Comparison of ENCODE assay signal across 10 mouse cellular contexts in the genomic region with DNA sequence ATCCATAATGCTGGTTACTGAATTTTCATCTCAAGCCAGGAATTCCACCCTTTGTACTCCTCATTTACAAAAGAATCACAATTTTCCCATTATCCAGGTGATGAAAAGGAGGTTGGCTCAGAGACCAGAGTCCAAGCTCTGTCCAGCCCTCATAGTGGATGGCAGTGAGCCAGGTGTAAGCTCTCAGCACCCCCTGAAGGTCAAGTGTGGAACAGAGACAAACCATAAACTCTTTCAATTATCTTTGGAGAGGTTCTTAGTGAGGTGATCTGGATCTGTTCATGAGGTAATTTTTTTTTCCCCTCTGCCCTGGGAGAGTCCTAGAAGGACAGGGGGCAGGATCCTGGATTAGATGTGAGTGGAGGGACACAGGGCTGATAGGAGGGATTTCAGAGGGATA. TPM values are rescaled to one million over a fixed set of nuclear protein-coding genes. Genes with fewer than 3 reads are reported as not detected.
A peak's percentile ranks its signal among the peaks of the same experiment; 100 is the strongest.
DNase-seq lines count a peak whose midpoint lies in the region; ATAC-seq and TF ChIP-seq lines count a peak whose summit lies in the region.
"Had no signal": no experiment of that assay in that cellular context is flagged by ENCODE, and none has a peak within 500 bp of the region (broad histone marks: within the 10 kb centered on the region; RNA-seq: fewer than 3 reads in every experiment).

No protein-coding gene starts in this region.

- H3K36me3 ChIP-seq in forebrain, postnatal 0 days (ENCODE audit: insufficient read depth), result peaks cover 12% of the 10 kb centered on the region
- peaks cover 7% of the 10 kb centered on the region; the same call in 1 of the 2 replicates for H3K36me3 ChIP-seq in forebrain, embryonic 14.5 days (ENCODE audit: control insufficient read depth, insufficient read depth, low read length)
- H3K36me3 ChIP-seq in lung, embryonic 14.5 days (ENCODE audit: insufficient read depth), result peaks cover 12% of the 10 kb centered on the region

- no peak overlapping the region for H3K9ac ChIP-seq in forebrain, postnatal 0 days
- no peak overlapping the region for H3K9ac ChIP-seq in forebrain, embryonic 14.5 days (ENCODE audit: low read length)
- H3K9ac ChIP-seq in lung, embryonic 14.5 days, result no peak overlapping the region; the same call in 1 of the 2 replicates
- H3K9ac ChIP-seq: neural tube, embryonic 13.5 days had no signal

- no peak overlapping the region for H3K4me3 ChIP-seq in forebrain, postnatal 0 days (ENCODE audit: low read depth, low read length)
- no peak overlapping the region for H3K4me3 ChIP-seq in forebrain, embryonic 14.5 days (ENCODE audit: low read depth, low read length)
- H3K4me3 ChIP-seq in lung, embryonic 14.5 days (ENCODE audit: low read depth, low read length), result no peak overlapping the region
- no peak overlapping the region for H3K4me3 ChIP-seq in embryonic fibroblast, embryonic 13.5 days (ENCODE audit: insufficient read depth, low read length)
- H3K4me3 ChIP-seq: neural tube, embryonic 13.5 days had no signal

- no peak overlapping the region for H3K27ac ChIP-seq in forebrain, postnatal 0 days (ENCODE audit: low read depth, low read length)
- H3K27ac ChIP-seq in forebrain, embryonic 14.5 days (ENCODE audit: low read depth, low read length), result no peak overlapping the region
- H3K27ac ChIP-seq in lung, embryonic 14.5 days (ENCODE audit: low read depth), result no peak overlapping the region
- H3K27ac ChIP-seq in embryonic fibroblast, embryonic 13.5 days (ENCODE audit: insufficient read depth, low read length), result no peak overlapping the region
- H3K27ac ChIP-seq: macrophage; neural tube, embryonic 13.5 days had no signal

- H3K4me2 ChIP-seq in forebrain, postnatal 0 days (ENCODE audit: low read depth), result no peak overlapping the region
- no peak overlapping the region for H3K4me2 ChIP-seq in forebrain, embryonic 14.5 days (ENCODE audit: low read length)
- no peak overlapping the region for H3K4me2 ChIP-seq in lung, embryonic 14.5 days
- H3K4me2 ChIP-seq: neural tube, embryonic 13.5 days had no signal

- ATAC-seq in forebrain, postnatal 0 days, result no peak
- no peak for ATAC-seq in forebrain, embryonic 14.5 days
- ATAC-seq in lung, embryonic 14.5 days (ENCODE audit: insufficient read depth), result no peak

- peak; percentile 28 for TF ChIP-seq CTCF in forebrain, postnatal 0 days (IDR thresholded peaks at IDR 0.05; ENCODE audit: low read depth)
- TF ChIP-seq CTCF in lung, embryonic 14.5 days (IDR thresholded peaks at IDR 0.05; ENCODE audit: low read depth), result peak; percentile 62
- peak; percentile 22; the same call in 1 of the 2 replicates for TF ChIP-seq CTCF in embryonic fibroblast, embryonic 13.5 days (IDR thresholded peaks at IDR 0.05; ENCODE audit: borderline replicate concordance, insufficient read depth, low read length)

- H3K9me3 ChIP-seq in forebrain, postnatal 0 days (ENCODE audit: low read length), result no peaks in the 10 kb centered on the region
- no peaks in the 10 kb centered on the region for H3K9me3 ChIP-seq in forebrain, embryonic 14.5 days (replicated peaks; ENCODE audit: control insufficient read depth, low read length)
- H3K9me3 ChIP-seq in lung, embryonic 14.5 days (ENCODE audit: low read depth, low read length), result no peaks in the 10 kb centered on the region
- H3K9me3 ChIP-seq: neural tube, embryonic 13.5 days had no signal

- DNase-seq in forebrain, postnatal 0 days, result peak; percentile 7
- no peak for DNase-seq in forebrain, embryonic 14.5 days (ENCODE audit: low spot score)
- peak; percentile 62 for DNase-seq in lung, embryonic 14.5 days
- DNase-seq in lung, postnatal 25 days (ENCODE audit: low spot score), result no peak
- DNase-seq in retina, postnatal 1 day, result peak; percentile 46
- DNase-seq in urinary bladder, postnatal 10 days (ENCODE audit: low spot score), result no peak
- no peak for DNase-seq in T-cell, adult 2 months (ENCODE audit: low spot score)

- TF ChIP-seq POLR2A in embryonic fibroblast, embryonic 13.5 days (IDR thresholded peaks at IDR 0.05; ENCODE audit: low read depth, low read length), result no peak

- no peaks in the 10 kb centered on the region for H3K4me1 ChIP-seq in forebrain, postnatal 0 days (ENCODE audit: insufficient read depth)
- H3K4me1 ChIP-seq in forebrain, embryonic 14.5 days (ENCODE audit: control insufficient read depth, insufficient read depth, low read length), result no peaks in the 10 kb centered on the region
- H3K4me1 ChIP-seq in lung, embryonic 14.5 days (ENCODE audit: insufficient read depth), result no peaks in the 10 kb centered on the region
- H3K4me1 ChIP-seq in embryonic fibroblast, embryonic 13.5 days (ENCODE audit: control insufficient read depth, insufficient read depth, low read length), result no peaks in the 10 kb centered on the region

- no peaks in the 10 kb centered on the region for H3K27me3 ChIP-seq in forebrain, postnatal 0 days (ENCODE audit: insufficient read depth, low read length)
- no peaks in the 10 kb centered on the region for H3K27me3 ChIP-seq in forebrain, embryonic 14.5 days (replicated peaks; ENCODE audit: control insufficient read depth, insufficient read depth, low read length)
- no peaks in the 10 kb centered on the region for H3K27me3 ChIP-seq in lung, embryonic 14.5 days (ENCODE audit: insufficient read depth, low read length)
- H3K27me3 ChIP-seq: neural tube, embryonic 13.5 days had no signal

RNA-seq across cellular contexts. Expression of gene Mrpl4, which starts 1.7 kb away (rescaled TPM):
- total RNA-seq in forebrain, postnatal 0 days (2014; rRNA removed), result 59.9 and 77.8 TPM in 2 replicates
- 101 and 111 TPM in 2 replicates for polyA plus RNA-seq in forebrain, postnatal 0 days (2015; fragmentation: Nextera tagmentation; extraction: Ambion mirVana)
- 118 and 129 TPM in 2 replicates for polyA plus RNA-seq in forebrain, embryonic 14.5 days (2014; fragmentation: Nextera tagmentation; extraction: Ambion mirVana)
- polyA plus RNA-seq in lung, embryonic 14.5 days (2014; fragmentation: Nextera tagmentation; extraction: Ambion mirVana), result 156 and 166 TPM in 2 replicates
- 43.7 and 43.9 TPM in 2 replicates for polyA plus RNA-seq in embryonic fibroblast, embryonic 13.5 days (2011; ENCODE audit: insufficient read length, low read depth, missing spikeins)

RNA-seq across cellular contexts. Expression of gene Icam1, which starts 15.0 kb away (rescaled TPM):
- total RNA-seq in forebrain, postnatal 0 days (2014; rRNA removed), result 3.2 and 3.7 TPM in 2 replicates
- 3.1 and 3.6 TPM in 2 replicates for polyA plus RNA-seq in forebrain, postnatal 0 days (2015; fragmentation: Nextera tagmentation; extraction: Ambion mirVana)
- polyA plus RNA-seq in forebrain, embryonic 14.5 days (2014; fragmentation: Nextera tagmentation; extraction: Ambion mirVana), result 2.6 and 3.5 TPM in 2 replicates
- polyA plus RNA-seq in lung, embryonic 14.5 days (2014; fragmentation: Nextera tagmentation; extraction: Ambion mirVana), result 33.6 and 41.5 TPM in 2 replicates
- 15.4 and 18.9 TPM in 2 replicates for polyA plus RNA-seq in embryonic fibroblast, embryonic 13.5 days (2011; ENCODE audit: insufficient read length, low read depth, missing spikeins)

RNA-seq across cellular contexts. Expression of gene S1pr2, which starts 24.2 kb away (rescaled TPM):
- 3.7 and 4.0 TPM in 2 replicates for total RNA-seq in forebrain, postnatal 0 days (2014; rRNA removed)
- polyA plus RNA-seq in forebrain, postnatal 0 days (2015; fragmentation: Nextera tagmentation; extraction: Ambion mirVana), result 5.1 and 5.7 TPM in 2 replicates
- polyA plus RNA-seq in forebrain, embryonic 14.5 days (2014; fragmentation: Nextera tagmentation; extraction: Ambion mirVana), result 5.9 and 7.8 TPM in 2 replicates
- 58.0 and 62.3 TPM in 2 replicates for polyA plus RNA-seq in lung, embryonic 14.5 days (2014; fragmentation: Nextera tagmentation; extraction: Ambion mirVana)
- polyA plus RNA-seq in embryonic fibroblast, embryonic 13.5 days (2011; ENCODE audit: insufficient read length, low read depth, missing spikeins), result 34.0 and 36.2 TPM in 2 replicates

RNA-seq across cellular contexts. Expression of gene Icam4, which starts 28.4 kb away (rescaled TPM):
- not detected in 2 replicates for total RNA-seq in forebrain, postnatal 0 days (2014; rRNA removed)
- not detected in 2 replicates for polyA plus RNA-seq in forebrain, postnatal 0 days (2015; fragmentation: Nextera tagmentation; extraction: Ambion mirVana)
- not detected in 2 replicates for polyA plus RNA-seq in forebrain, embryonic 14.5 days (2014; fragmentation: Nextera tagmentation; extraction: Ambion mirVana)
- 1.5 TPM in 2 replicates for polyA plus RNA-seq in lung, embryonic 14.5 days (2014; fragmentation: Nextera tagmentation; extraction: Ambion mirVana)
- polyA plus RNA-seq in embryonic fibroblast, embryonic 13.5 days (2011; ENCODE audit: insufficient read length, low read depth, missing spikeins), result not detected in 2 replicates
- polyA plus RNA-seq: macrophage had no signal

RNA-seq across cellular contexts. Expression of gene Icam5, which starts 31.1 kb away (rescaled TPM):
- total RNA-seq in forebrain, postnatal 0 days (2014; rRNA removed), result 17.2 and 19.4 TPM in 2 replicates
- 8.2 and 10.3 TPM in 2 replicates for polyA plus RNA-seq in forebrain, postnatal 0 days (2015; fragmentation: Nextera tagmentation; extraction: Ambion mirVana)
- polyA plus RNA-seq in forebrain, embryonic 14.5 days (2014; fragmentation: Nextera tagmentation; extraction: Ambion mirVana), result 0.63 and 1.0 TPM in 2 replicates
- 0.09 and 0.31 TPM in 2 replicates for polyA plus RNA-seq in lung, embryonic 14.5 days (2014; fragmentation: Nextera tagmentation; extraction: Ambion mirVana)
- 0.82 and 1.0 TPM in 2 replicates for polyA plus RNA-seq in embryonic fibroblast, embryonic 13.5 days (2011; ENCODE audit: insufficient read length, low read depth, missing spikeins)

Comparison
In these comparisons a context has a peak if more than half of its experiments do, and no peak if none do; other contexts are left out.
1. DNase-seq: peak in forebrain, postnatal 0 days (single experiment), lung, embryonic 14.5 days (single experiment) and retina, postnatal 1 day (single experiment); none in forebrain, embryonic 14.5 days (single experiment), lung, postnatal 25 days (single experiment), urinary bladder, postnatal 10 days (single experiment) and T-cell, adult 2 months (single experiment).
2. Peak in every context shown above with its lines, with median percentiles within 50 percentile points of each other: CTCF ChIP-seq.